Mouse (Mus musculus): ENCODE results near the gene Olfr491. TPM values are rescaled to one million over a fixed set of nuclear protein-coding genes. Genes with fewer than 3 reads are reported as not detected.

Olfr491 gene
- total RNA-seq (2021) (not detected), polyA plus RNA-seq (2012; rRNA removed) (not detected in 2 replicates)
- long read RNA-seq, result 0 reads

DNA sequence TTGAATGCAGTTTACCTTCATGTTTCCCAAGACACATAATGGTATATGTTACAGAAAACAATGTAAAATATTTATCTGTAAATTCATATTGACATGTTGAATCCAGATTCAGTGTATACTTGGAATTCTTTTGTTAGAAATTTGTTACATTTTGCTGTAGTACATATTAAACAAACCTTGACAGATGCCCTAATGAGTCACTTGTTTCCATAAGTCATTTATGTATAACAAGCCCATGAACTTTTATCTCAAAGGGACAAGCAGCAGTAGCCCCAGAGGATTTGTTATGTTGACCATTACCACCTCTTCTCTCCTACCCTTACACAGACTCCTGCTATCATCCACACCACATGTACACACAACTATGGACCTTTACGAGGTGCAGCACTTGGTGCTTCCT lies at the start of gene Olfr491:
Olfr491 (plus strand) TSS at position 301 of the 400 bp plus-strand sequence.
- no peak for DNase-seq

DNA sequence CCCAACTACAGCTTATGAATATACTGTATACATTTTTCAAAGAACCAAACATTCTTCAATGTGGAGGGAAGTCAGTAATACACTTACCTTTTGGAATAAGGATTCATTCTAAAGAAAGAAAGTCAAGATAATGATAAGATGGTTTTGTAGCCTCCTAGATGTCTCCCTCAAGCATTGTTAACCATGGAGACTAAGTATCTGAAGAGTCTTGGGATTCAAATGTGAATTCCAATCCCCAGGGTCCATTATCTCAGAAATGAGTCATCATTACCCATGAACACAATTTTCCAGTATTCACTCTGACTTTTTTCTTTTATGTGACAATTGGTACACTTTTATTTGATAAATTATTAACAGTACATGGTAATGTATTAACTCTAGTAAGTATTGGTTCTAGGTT lies 24.4 kb upstream of the Olfr491 start, which contains the start of gene Olfr490:
Olfr490 (minus strand) TSS at position 101 of the 400 bp plus-strand sequence.
- DNase-seq, result no peak

GRCm38 (mm10) chr7:108323574-108323973 lies 10.3 kb downstream of the Olfr491 start, which contains the start of gene Olfr492:
Gene Olfr492 (minus strand): TSS chr7:108323674.
- no peak for DNase-seq

GRCm38 (mm10) chr7:108346879-108347278 lies 33.6 kb downstream of the Olfr491 start, which contains the start of gene Olfr493:
Gene Olfr493 (minus strand): TSS chr7:108346979.
- no peak for DNase-seq

- DNase-seq, result no peak
These were observed 51.8 kb downstream of the Olfr491 start, which contains the start of gene Olfr494 for GRCm38 (mm10) chr7:108365035-108365434. Gene Olfr494 (plus strand): TSS chr7:108365335.

Other genes with a start within 250 kb of the Olfr491 start
- gene Olfr480, start 246.1 kb upstream of the Olfr491 start, total RNA-seq (2021), result not detected
- gene Olfr480, start 246.1 kb upstream of the Olfr491 start, polyA plus RNA-seq (2012; rRNA removed), result not detected in 2 replicates
- not detected for gene Olfr481, start 233.6 kb upstream of the Olfr491 start, total RNA-seq (2021)
- not detected in 2 replicates for gene Olfr481, start 233.6 kb upstream of the Olfr491 start, polyA plus RNA-seq (2012; rRNA removed)
- 1 to 10 TPM; 1.5 to 3.5 TPM for gene Olfr482, start 215.9 kb upstream of the Olfr491 start, total RNA-seq (2021)
- not detected in 2 replicates for gene Olfr482, start 215.9 kb upstream of the Olfr491 start, polyA plus RNA-seq (2012; rRNA removed)
- gene Olfr483, start 212.6 kb upstream of the Olfr491 start, total RNA-seq (2021), result not detected
- not detected in 2 replicates for gene Olfr483, start 212.6 kb upstream of the Olfr491 start, polyA plus RNA-seq (2012; rRNA removed)
- not detected for gene Olfr484, start 186.0 kb upstream of the Olfr491 start, total RNA-seq (2021)
- not detected in 2 replicates for gene Olfr484, start 186.0 kb upstream of the Olfr491 start, polyA plus RNA-seq (2012; rRNA removed)
- not detected for gene Olfr485, start 153.6 kb upstream of the Olfr491 start, total RNA-seq (2021)
- gene Olfr485, start 153.6 kb upstream of the Olfr491 start, polyA plus RNA-seq (2012; rRNA removed), result not detected in 2 replicates
- not detected for gene Olfr486, start 140.7 kb upstream of the Olfr491 start, total RNA-seq (2021)
- not detected in 2 replicates for gene Olfr486, start 140.7 kb upstream of the Olfr491 start, polyA plus RNA-seq (2012; rRNA removed)
- not detected for gene Olfr487, start 98.8 kb upstream of the Olfr491 start, total RNA-seq (2021)
- not detected in 2 replicates for gene Olfr487, start 98.8 kb upstream of the Olfr491 start, polyA plus RNA-seq (2012; rRNA removed)
- not detected for gene Olfr488, start 55.1 kb upstream of the Olfr491 start, total RNA-seq (2021)
- not detected in 2 replicates for gene Olfr488, start 55.1 kb upstream of the Olfr491 start, polyA plus RNA-seq (2012; rRNA removed)
- not detected for gene Olfr490, start 24.5 kb upstream of the Olfr491 start, total RNA-seq (2021)
- not detected in 2 replicates for gene Olfr490, start 24.5 kb upstream of the Olfr491 start, polyA plus RNA-seq (2012; rRNA removed)
- gene Olfr492, start 10.2 kb downstream of the Olfr491 start, total RNA-seq (2021), result not detected
- gene Olfr492, start 10.2 kb downstream of the Olfr491 start, polyA plus RNA-seq (2012; rRNA removed), result not detected in 2 replicates
- not detected for gene Olfr493, start 33.5 kb downstream of the Olfr491 start, total RNA-seq (2021)
- gene Olfr493, start 33.5 kb downstream of the Olfr491 start, polyA plus RNA-seq (2012; rRNA removed), result not detected in 2 replicates
- gene Olfr494, start 51.9 kb downstream of the Olfr491 start, total RNA-seq (2021), result not detected
- gene Olfr494, start 51.9 kb downstream of the Olfr491 start, polyA plus RNA-seq (2012; rRNA removed), result not detected in 2 replicates
- not detected for gene Olfr495, start 79.7 kb downstream of the Olfr491 start, total RNA-seq (2021)
- not detected in 2 replicates for gene Olfr495, start 79.7 kb downstream of the Olfr491 start, polyA plus RNA-seq (2012; rRNA removed)
- gene Olfr497, start 107.0 kb downstream of the Olfr491 start, total RNA-seq (2021), result not detected
- not detected in 2 replicates for gene Olfr497, start 107.0 kb downstream of the Olfr491 start, polyA plus RNA-seq (2012; rRNA removed)
- gene Olfr498, start 151.9 kb downstream of the Olfr491 start, total RNA-seq (2021), result not detected
- gene Olfr498, start 151.9 kb downstream of the Olfr491 start, polyA plus RNA-seq (2012; rRNA removed), result not detected in 2 replicates
- gene Olfr502, start 211.6 kb downstream of the Olfr491 start, total RNA-seq (2021), result not detected
- gene Olfr502, start 211.6 kb downstream of the Olfr491 start, polyA plus RNA-seq (2012; rRNA removed), result not detected in 2 replicates
- gene Olfr503, start 231.1 kb downstream of the Olfr491 start, total RNA-seq (2021), result not detected
- gene Olfr503, start 231.1 kb downstream of the Olfr491 start, polyA plus RNA-seq (2012; rRNA removed), result not detected in 2 replicates

Data from adrenal gland, adult 2 months (tissue).